Mouse (Mus musculus) heart, adult 2 months (tissue): ENCODE measurements around the gene Fli1. TPM values are rescaled to one million over a fixed set of nuclear protein-coding genes. Genes with fewer than 3 reads are reported as not detected.
A peak's percentile ranks its signal among the peaks of the same experiment; 100 is the strongest.

Experiments
- DNase-seq, 2 experiments: peaks; one replicate each; pipeline ENCODE4 v3.0.0; 2021
- H3K27ac ChIP-seq: fragments of 200-600 bp; 2 replicates; pipeline ENCODE4 v1.8.1; 2022
- H3K27me3 ChIP-seq: fragments of 200-500 bp; 2 replicates; pipeline ENCODE4 v1.6.1; 2012; ENCODE audit warnings: mild to moderate bottlenecking, low read length, inconsistent platforms, mixed read lengths; ENCODE audit not compliant: control insufficient read depth, insufficient read depth
- H3K36me3 ChIP-seq: fragments of 200-500 bp; 2 replicates; pipeline ENCODE4 v1.6.1; 2012; ENCODE audit warnings: low read length, inconsistent platforms; ENCODE audit not compliant: control insufficient read depth, insufficient read depth
- H3K4me1 ChIP-seq: fragments of 200-500 bp; 2 replicates; pipeline ENCODE4 v1.6.1; 2011; ENCODE audit warnings: low read length; ENCODE audit not compliant: control insufficient read depth, insufficient read depth
- H3K4me3 ChIP-seq: fragments of 200-600 bp; 2 replicates; pipeline ENCODE4 v1.8.1; 2022
- H3K79me2 ChIP-seq: fragments of 200-500 bp; replicated peaks from 2 replicates; pipeline ENCODE4 v1.6.1; 2012; ENCODE audit warnings: mild to moderate bottlenecking, inconsistent platforms, low read length, moderate library complexity, mixed read lengths; ENCODE audit not compliant: control insufficient read depth, insufficient read depth
- H3K9ac ChIP-seq: fragments of 200-500 bp; 2 replicates; pipeline ENCODE4 v1.6.1; 2012; ENCODE audit warnings: low read depth, mild to moderate bottlenecking, control low read depth, inconsistent platforms, low read length, mixed read lengths
- CTCF ChIP-seq: fragments of 200-600 bp; IDR thresholded peaks from 2 replicates; pipeline ENCODE4 v1.8.1; 2022; ENCODE audit warnings: antibody characterized with exemption, mild to moderate bottlenecking, moderate library complexity
- EP300 ChIP-seq: fragments of 200-500 bp; IDR thresholded peaks from 2 replicates; pipeline ENCODE4 v1.6.1; 2011; ENCODE audit warnings: low read depth, low read length, control low read depth; ENCODE audit not compliant: insufficient read depth
- POLR2A ChIP-seq: fragments of 200-500 bp; IDR thresholded peaks from 2 replicates; pipeline ENCODE4 v1.6.1; 2011; ENCODE audit warnings: mild to moderate bottlenecking, low read depth, low read length, control low read depth; ENCODE audit not compliant: insufficient read depth
- WGBS: fragments of 180-500 bp; shearing (Covaris S2); methylation state at CpG from one replicate; pipeline ENCODE4 v1.1.7; 2018; 5-methylcytosine and 5-hydroxymethylcytosine counted together
- intact Hi-C: fragments of 180-260 bp; cut with DNase I; formaldehyde crosslinking; loops from one replicate; pipeline ENCODE4 v1.15.1; 2025
- polyA plus RNA-seq: library from polyadenylated mRNA; depleted of rRNA; stranded (reverse); fragments of >200 nt; gene quantifications from 2 replicates; pipeline ENCODE4 v1.2.3, GENCODE M21; 2012
- total RNA-seq, 2 experiments: library from RNA; stranded (reverse); gene quantifications; 2 replicates each; pipeline ENCODE4 v1.2.3; 2021

Gene Fli1
- total and polyA plus RNA-seq, 3 experiments = 14.9 to 28.2 (median 23.5) TPM

DNA sequence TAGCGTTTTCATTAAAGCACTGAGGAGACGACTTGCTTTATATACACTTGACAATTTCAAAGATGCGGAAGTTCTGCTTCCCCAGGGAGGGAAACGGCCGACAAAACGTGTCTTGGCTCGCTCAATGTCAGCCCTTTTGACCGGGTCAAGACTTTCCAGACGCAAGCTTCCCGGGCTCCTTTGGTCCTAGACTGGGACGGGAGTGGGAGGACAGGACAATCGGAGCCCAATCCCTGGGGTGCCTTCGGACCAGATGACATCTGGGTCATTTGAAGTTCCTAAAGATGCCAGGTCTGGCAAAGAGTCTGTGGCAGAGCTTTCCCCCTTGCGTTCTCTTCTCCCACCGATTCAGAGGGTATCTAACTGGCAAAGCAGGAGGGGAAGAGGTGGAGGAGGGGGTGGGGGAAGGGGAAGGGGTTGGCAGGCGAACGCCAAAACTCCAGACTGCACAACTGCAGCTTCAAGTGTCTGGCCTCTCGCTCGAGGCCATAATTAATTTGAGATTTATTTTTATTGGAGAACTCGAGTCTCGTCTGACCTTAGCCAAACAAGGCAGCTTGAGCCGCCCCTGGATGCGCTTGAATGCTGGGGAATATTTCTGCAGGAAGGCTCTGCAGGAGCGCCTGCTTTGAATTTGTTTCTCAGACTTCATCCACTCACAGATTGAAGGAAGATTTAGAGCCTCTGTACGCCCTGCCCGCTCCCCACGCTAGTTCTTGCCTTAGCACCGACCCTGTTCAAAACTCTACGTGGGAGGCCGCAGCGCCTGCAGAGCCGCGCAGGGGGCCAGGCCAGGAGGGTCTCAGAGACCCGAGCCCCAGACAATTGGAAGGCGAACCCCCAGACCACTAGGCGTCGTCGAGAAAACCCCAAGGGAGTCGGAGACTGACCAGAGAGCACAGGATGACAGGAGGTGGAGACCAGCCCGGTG is 2.3 kb upstream of the Fli1 start:
- peaks cover 5% of the 10 kb centered on the region; the same call in 1 of the 2 replicates for H3K4me1 ChIP-seq
- no peaks in the 10 kb centered on the region for H3K36me3 ChIP-seq
- WGBS = 16% methylated on average over 40 of the region's 40 CpGs
- DNase-seq = peak; percentile 63 to 67
- peak overlapping the region; percentile 98 for H3K27ac ChIP-seq
- H3K79me2 ChIP-seq = no peaks in the 10 kb centered on the region; the same call in 1 of the 2 replicates
- peak overlapping the region; percentile 18; the same call in 1 of the 2 replicates for H3K4me3 ChIP-seq
- H3K9ac ChIP-seq = no peak overlapping the region
- intact Hi-C loops = loop anchor here (5.0 kb wide), 2 partner anchors 118 to 138 kb away; no protein-coding TSS in a partner anchor
- no peaks in the 10 kb centered on the region for H3K27me3 ChIP-seq
- TF ChIP-seq EP300 (no peak), CTCF (no peak), POLR2A (no peak)

DNA sequence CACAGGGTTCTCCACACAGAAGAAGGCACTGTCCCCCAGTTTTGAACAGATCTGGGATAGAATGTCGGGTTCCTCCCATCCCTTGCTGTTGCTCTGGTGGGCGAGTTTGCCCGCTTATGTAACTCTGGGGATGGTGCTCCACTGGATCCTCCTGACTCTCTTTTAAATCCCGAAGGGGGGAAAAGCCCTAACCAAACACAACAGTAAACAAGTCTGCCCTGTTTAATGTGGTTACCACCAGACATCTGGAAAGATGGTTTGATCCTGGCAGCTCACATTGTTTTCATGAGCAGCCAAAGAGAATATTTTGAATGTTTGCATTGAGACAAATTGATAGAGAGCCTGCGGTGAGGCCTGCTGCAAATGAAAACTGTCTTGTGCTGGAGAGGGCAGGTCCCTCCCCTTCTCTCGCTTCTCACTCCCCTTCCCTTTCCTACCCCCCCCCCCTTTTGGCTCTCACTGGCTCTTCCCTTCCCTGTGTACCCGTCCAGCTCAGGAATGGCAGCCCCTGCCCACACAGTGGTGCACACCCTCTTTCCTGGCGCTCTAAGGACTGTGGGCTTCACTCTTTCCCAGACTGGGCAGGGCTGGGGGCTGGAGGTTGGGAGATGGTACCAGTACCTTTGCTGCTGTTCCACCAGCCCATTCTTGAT is 1.4 kb upstream of the Fli1 start:
- Histone ChIP-seq H3K36me3 (no peaks in the 10 kb centered on the region), H3K79me2 (no peaks in the 10 kb centered on the region; the same call in 1 of the 2 replicates), H3K9ac (peak overlapping the region; percentile 17; the same call in 1 of the 2 replicates), H3K4me3 (peak overlapping the region; percentile 95), H3K4me1 (peaks cover 5% of the 10 kb centered on the region; the same call in 1 of the 2 replicates), H3K27me3 (no peaks in the 10 kb centered on the region), H3K27ac (peak overlapping the region; percentile 98)
- DNase-seq = peak in 1 of 2 experiments; percentile 47
- 34% methylated on average over 8 of the region's 8 CpGs for WGBS
- TF ChIP-seq EP300 = no peak
- no peak for TF ChIP-seq POLR2A
- TF ChIP-seq CTCF = no peak
- intact Hi-C loops = no loop called here

DNA sequence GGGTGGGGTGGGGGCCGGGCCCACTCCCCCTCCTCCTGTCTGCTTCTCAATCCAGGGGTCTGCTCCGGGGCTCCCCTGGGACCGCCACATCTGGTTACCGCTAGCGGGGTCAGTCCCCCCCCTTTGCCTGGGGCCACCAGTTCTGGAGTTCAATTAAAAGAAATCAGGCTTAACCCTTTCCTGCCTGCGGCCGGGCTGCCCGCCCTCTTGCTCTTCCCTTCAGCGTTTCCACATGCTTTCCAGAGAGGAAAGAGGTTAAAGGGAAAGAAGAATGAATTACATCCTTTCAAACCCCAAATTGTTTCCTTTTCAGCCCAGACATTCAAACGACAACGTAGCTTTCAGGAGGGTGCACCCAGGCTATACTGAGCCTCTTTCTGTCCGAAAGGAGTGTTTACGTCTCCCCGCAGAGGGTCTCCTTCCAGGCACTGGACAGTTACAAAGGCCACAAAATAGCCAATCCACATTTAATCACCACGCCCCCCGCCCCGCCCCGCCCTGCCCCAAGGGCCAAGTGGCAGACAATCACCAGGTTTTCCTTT is 450 bp upstream of the Fli1 start:
- intact Hi-C loops = no loop called here
- peak; percentile 37 to 54 for DNase-seq
- peak; percentile 77 for TF ChIP-seq POLR2A
- no peak for TF ChIP-seq EP300
- Histone ChIP-seq H3K4me3 (peak overlapping the region; percentile 95), H3K36me3 (no peaks in the 10 kb centered on the region), H3K4me1 (peaks cover 7% of the 10 kb centered on the region; the same call in 1 of the 2 replicates), H3K27me3 (no peaks in the 10 kb centered on the region), H3K27ac (peak overlapping the region; percentile 98), H3K9ac (peak overlapping the region; percentile 79), H3K79me2 (no peaks in the 10 kb centered on the region; the same call in 1 of the 2 replicates)
- 9% methylated on average over 18 of the region's 18 CpGs for WGBS

DNA sequence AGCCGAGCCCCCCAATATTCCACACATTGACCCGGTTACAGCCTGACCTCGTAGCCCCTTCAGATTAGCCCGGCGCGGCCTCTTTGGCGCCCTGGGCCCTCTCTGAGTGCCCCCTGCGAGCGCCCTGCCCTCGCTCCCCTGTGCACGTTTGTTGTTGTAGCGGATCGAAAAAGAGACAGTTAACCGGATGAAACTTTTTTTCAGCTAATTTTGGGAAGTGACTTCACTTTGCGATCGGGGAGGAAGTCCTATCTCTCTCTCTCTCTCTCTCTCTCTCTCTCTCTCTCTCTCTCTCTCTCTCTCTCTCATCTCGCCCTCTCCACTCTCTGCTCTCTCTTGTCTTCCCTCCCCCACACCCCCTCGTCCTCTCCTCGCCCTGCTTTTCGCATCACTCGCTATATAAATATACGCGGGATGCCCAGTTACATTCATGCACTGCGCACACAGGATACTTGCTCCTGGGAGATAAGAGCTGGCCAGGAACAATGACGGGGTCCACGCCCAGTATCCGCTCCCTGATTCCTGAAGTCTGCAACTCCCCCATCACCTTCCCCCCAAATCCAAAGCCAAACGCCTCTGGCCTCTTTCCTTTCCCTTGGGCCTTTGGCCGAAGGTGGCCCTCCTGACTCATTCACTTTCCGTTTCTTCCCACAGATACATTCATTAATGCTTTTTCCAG is 1.3 kb downstream of the Fli1 start:
- H3K79me2 ChIP-seq = no peaks in the 10 kb centered on the region; the same call in 1 of the 2 replicates
- no peaks in the 10 kb centered on the region for H3K27me3 ChIP-seq
- H3K36me3 ChIP-seq = peaks cover 6% of the 10 kb centered on the region
- intact Hi-C loops = loop anchor here (1.0 to 2.0 kb wide), 2 partner anchors 17 to 37 kb away; no protein-coding TSS in a partner anchor
- H3K4me3 ChIP-seq = peak overlapping the region; percentile 95
- peaks cover 12% of the 10 kb centered on the region for H3K4me1 ChIP-seq
- WGBS = under 1% methylated on average over 30 of the region's 30 CpGs
- TF ChIP-seq EP300 (peak; percentile 95), CTCF (no peak), POLR2A (peak; percentile 63)
- H3K9ac ChIP-seq = peak overlapping the region; percentile 90
- peak; percentile 76 to 83 for DNase-seq
- H3K27ac ChIP-seq = peak overlapping the region; percentile 98
